Mouse (Mus musculus): ENCODE measurements around the gene Iars2.

DNA sequence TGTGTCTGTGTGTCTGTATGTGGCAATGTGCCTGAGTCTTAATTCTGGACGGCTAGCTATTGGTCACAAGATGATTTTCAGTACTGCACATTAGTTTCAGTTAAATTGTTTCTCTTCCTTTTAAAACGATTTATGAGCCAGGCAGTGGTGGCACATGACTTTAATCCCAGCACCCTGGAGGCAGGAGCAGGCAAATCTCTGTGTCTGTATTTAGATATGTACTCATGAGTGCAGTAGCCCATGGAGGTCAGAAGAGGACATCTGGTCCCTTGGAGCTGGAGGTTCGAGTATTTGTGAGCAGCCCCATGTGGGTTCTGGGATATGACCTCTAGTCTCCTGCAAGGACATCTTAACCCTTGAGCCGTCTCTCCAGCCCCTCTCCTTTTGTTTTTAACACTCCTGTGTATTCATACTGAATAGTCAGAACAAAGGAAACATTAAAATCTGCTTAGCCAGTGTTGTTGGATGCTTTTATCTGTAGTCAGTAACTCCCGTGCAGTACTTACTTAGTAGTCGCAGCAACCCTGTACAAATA, 6.1 kb upstream of the Iars2 start:
- TF ChIP-seq POLR2A (IDR thresholded peaks at IDR 0.05; ENCODE audit: borderline replicate concordance, extremely low read depth, insufficient read depth, insufficient read length, poor library complexity, severe bottlenecking) (no peak), CTCF (IDR thresholded peaks at IDR 0.05; ENCODE audit: borderline replicate concordance, extremely low read depth, insufficient read depth, insufficient read length) (no peak)
